Mouse (Mus musculus) frontal cortex, adult (tissue): Measurements from ENCODE around the gene Stil.

Source experiments
- ATAC-seq: cut with Nextera tagmentation; 2 replicates; pipeline ENCODE4 v1.9.2; 2017; ENCODE audit warnings: mild to moderate bottlenecking, moderate library complexity, mixed read lengths; ENCODE audit not compliant: low TSS enrichment

Stil gene

DNA sequence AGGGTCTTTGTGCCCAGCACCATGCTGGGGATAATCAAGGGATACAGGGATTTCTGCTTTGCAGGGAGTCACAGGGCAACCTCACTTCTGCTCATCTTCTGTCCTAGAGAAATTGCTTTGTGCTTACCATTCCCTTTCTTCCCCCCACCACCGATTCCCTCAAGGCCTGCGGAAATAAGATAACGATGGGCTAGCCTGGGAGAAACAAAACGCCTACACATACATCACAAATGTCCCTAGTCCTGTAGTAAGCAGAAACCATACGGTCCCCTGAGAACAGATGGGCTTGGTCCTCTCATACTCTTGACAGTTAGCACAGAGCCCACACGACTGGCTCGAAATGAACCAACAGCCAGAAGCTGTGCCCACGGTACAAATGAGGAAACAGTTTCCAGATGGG, 48.2 kb downstream of the Stil start:
- ATAC-seq, result no peak

DNA sequence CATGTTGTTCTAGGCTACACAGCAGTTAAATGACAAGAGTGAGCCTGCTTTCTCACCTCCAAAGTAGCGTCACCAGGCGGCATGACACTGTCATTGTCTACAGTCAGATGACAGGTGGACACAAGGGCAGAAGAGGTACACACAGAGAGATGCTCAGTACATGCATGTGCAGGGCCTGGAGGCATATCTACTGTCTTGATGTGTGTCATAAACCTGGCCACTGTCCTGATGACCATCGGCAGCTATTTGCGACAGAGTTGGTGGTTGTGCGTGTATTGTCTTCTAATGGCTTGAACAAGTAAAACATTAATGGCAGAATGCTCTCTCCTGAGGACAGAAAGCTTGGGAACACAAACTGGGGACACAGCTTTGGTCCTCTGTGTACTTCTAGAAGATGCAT, 51.3 kb downstream of the Stil start:
- ATAC-seq, result no peak

DNA sequence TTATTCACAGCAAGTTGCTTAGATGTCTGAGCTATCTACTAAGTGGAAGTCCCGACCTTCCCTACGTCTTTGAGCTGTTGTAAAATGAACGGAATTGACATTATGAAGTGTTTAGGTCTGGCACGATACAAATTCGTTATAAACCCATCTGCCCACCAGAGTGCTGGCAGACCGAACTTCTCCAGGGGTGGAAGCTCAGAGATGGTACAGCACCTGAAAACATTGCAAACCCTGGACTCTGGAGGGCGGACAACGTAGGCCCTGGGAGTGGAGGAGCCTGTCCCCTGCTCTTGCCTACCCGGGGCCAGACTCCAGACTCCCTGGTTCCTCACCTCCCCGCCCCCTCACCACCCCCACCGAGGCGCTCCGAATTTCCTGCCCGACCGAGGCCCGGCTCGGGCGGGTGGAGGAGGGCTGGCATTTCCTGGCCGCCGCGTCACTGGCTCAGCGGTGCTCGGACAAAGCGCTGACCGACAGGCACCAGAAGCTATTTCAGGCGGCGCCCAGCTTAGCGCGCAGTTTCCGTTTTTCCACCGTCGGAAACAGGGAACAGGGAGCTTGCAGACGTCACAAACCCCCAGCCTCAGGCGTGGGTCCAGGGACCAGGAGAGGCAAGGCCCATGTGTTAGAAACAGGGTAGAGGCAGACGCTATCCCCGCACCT, 52.5 kb downstream of the Stil start:
- no peak for ATAC-seq

DNA sequence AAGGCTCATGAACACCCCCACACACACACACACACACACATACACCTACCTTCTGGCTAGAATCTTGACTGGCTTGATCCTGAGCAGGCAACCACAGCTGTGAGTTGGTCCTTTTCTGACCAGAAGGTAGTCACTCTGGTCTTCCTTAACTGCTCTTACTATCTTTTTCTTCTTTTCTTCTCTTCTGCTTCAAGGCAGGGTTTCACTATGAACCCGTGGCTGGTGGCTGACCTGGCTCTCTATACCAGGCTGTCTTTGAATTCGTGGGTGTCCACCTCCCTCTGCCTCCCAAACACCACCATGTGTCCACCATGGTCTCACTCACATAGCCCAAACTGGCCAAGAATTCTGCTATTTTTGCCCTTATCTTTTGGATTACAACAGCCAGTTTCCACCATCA, 55.1 kb downstream of the Stil start:
- ATAC-seq, result no peak

GRCm38 (mm10) chr4:115055691-115056090, 55.7 kb downstream of the Stil start:
- ATAC-seq, result no peak

GRCm38 (mm10) chr4:115056371-115056920, 56.5 kb downstream of the Stil start, which contains the start of gene Tal1:
TSS of gene Tal1 (plus strand) at chr4:115056426.
- no peak for ATAC-seq

GRCm38 (mm10) chr4:115056921-115057673, 57.1 kb downstream of the Stil start:
- ATAC-seq, result peak; percentile 38; the same call in 1 of the 2 replicates

GRCm38 (mm10) chr4:115057674-115058316, 57.8 kb downstream of the Stil start:
- ATAC-seq, result no peak

DNA sequence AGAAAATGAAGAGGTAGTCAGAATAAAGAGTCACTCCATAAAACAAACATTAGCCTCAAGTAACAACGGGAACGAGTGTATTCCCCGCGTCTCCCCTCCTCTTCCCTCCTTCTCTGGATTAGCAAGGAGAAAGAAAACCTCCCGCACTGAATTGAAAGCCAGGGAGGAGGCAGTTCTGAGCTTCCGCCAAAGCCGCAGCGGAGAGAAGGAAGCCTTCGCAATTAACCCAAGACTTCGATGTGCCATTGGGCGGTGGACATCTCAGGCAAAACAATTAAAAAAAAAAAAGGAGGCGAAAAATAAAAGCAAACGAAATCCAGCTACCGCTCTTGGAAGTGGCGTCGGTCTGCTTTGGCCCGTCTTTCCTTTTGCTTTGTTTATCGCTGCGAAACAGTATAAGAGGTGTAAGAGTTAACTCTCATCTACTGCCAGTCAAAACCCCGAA, 58.4 kb downstream of the Stil start:
- no peak for ATAC-seq

DNA sequence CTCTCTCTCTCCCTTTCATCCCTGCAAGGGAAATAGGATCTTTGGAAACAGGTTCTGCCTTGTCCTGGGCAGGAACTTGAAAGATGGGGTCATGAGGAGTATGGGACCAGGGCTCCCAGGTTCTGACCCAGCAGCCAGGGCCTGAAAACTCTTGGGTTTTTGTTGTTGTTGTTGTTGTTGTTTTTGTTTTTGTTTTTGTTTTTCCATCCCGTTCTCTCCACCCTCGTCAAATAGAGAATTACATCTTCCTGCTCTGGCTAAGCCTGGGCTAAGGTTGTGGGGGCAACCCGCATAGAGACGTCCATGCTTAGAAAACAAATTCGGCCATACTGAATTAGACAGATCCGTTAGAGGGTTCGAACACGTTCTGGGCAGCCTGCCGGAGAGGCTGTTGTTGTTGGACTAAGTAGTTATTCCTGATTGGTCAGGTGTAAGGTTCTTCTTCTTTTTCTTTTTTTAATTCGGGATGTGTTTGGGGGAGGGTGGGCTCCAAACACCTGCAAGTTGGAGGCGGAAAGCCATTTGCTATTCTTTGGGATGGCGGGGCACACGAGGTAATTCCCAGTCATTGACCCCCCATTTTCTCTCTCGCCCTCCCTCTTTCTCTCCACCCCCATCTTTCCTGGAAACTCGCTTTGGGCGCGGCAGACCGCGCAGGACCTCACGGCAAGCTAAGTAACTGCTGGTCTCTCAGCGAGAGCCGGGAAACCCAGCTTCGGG, 59.1 kb downstream of the Stil start:
- ATAC-seq, result no peak

- ATAC-seq, result no peak
Measured at GRCm38 (mm10) chr4:115059871-115060270, 59.9 kb downstream of the Stil start.

DNA sequence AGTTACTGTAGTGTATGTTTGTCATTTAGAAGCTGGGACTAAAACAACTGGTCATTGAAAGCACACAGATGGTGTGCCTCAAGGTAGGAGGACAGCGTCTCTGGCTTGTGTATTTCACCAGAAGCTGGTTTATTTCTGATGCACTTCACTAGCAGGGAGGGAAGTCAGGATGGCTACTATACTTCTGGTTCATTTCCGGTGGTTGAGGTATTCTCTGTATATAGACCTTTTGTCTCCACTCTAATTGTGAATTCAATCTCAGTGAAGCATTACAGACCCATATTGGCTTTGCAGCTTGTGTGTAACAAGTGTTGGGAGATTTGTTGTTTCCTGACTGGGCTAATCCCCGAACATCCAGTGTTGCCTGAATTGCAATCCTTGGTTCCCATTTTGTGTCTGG, 60.8 kb downstream of the Stil start:
- ATAC-seq, result no peak

DNA sequence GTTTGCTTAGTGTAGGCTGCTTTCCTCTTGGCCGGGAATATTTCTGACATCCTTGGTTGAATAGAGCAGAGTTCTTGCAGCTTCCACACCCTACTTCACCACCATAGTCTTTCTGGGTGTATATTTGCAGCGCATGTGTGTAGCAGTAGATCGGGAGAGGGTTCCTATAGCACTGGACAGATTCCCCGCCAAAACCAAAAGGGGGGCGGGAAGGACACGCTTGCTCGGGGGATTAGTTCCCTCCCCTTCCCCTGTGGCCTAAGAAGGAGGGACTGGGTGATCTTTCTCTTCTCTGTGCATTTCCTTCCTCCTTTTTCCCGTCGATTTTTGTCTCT, 62.5 kb downstream of the Stil start:
- no peak for ATAC-seq

- 0 out of 2 replicates have a peak, but pooled peaks have one; percentile 31 for ATAC-seq
Measured at GRCm38 (mm10) chr4:115062875-115063517, 63.0 kb downstream of the Stil start.

DNA sequence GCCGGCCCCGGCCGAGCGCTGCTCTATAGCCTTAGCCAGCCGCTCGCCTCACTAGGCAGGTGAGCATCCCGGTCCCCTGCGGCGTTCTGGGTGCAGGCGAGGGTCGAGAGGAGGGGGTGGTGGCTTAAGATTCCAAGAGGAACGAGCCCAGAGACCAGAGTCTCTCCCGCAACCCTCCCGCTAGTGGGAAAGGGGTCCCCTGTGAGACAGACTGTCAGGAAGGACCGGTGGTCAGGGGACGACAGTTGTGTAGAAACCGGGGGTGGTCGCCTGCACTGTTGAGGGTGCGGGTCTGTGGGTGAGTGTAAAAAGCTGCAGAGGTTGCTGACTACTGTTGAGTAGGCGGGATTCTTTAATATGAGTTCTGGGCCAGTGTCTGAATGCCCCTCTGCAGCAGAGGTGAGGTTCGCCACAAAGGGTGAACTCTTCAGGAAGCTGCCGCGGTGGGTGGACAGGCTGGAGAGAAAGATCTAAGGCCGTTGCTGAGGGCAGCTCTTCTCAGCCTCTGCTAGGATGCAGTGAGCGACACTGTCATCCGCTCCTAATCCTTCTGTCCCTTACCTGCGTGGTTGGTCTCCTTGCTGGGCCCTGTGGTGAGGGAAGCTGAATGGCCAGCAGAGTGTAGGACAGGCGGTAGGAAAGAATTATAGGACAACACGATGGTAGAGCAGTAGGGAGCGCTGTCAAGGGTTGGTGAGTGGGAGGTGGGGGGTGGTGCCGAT, 63.7 kb downstream of the Stil start:
- ATAC-seq, result no peak

DNA sequence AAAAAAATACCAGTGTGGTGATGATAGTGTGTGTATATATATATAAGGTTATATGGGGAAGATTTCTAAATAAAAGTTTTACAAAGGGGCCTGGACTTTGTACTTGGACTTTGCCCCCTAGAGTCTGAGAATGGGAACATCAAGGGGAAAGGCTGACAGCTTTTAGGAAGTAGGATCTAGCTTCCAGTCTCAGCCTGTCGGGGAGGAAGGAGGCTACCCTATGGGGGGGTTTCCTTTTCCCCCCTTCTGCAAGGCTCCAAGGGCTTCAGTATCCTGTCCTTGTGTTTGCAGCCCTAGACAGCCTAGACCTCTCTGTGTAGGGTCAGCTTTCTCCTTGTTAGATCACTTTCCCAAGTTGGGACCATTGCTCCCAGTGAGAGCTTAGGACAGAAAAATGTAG, 71.7 kb downstream of the Stil start:
- no peak for ATAC-seq

GRCm38 (mm10) chr4:115074789-115075188, 74.8 kb downstream of the Stil start:
- ATAC-seq, result no peak

- no peak for ATAC-seq
Measured at GRCm38 (mm10) chr4:115075204-115075915, 75.4 kb downstream of the Stil start.

- no peak for ATAC-seq
Measured at GRCm38 (mm10) chr4:115078892-115079820, 79.2 kb downstream of the Stil start.
